Mouse (Mus musculus): ENCODE data around the gene Large1. TPM values are rescaled to one million over a fixed set of nuclear protein-coding genes. Genes with fewer than 3 reads are reported as not detected.

Gene Large1
- polyA plus RNA-seq, 1 experiment from 2014 or later: 13.4 TPM

- Histone ChIP-seq H3K9me3 (ENCODE audit: control insufficient read depth, low read length) (no peaks in the 10 kb centered on the region), H3K27me3 (ENCODE audit: control insufficient read depth, insufficient read depth, low read length) (no peaks in the 10 kb centered on the region), H3K9ac (ENCODE audit: low read depth, low read length) (no peak overlapping the region), H3K4me1 (replicated peaks; ENCODE audit: control insufficient read depth, insufficient read depth, low read length) (no peaks in the 10 kb centered on the region), H3K4me3 (ENCODE audit: low read depth, low read length) (no peak overlapping the region), H3K36me3 (ENCODE audit: control insufficient read depth, insufficient read depth, low read length) (no peaks in the 10 kb centered on the region), H3K27ac (ENCODE audit: low read depth, low read length) (no peak overlapping the region), H3K4me2 (replicated peaks; ENCODE audit: low read depth, low read length) (no peak overlapping the region)
- 97% methylated on average over 3 of the region's 3 CpGs for WGBS
- no peak for ATAC-seq (ENCODE audit: low FRiP score)
- DNase-seq (ENCODE audit: low spot score): no peak
These were observed 454.0 kb downstream of the Large1 start for GRCm38 (mm10) chr8:72899321-72899720.

GRCm38 (mm10) chr8:72883033-72883432, 470.3 kb downstream of the Large1 start:
- Histone ChIP-seq H3K9me3 (ENCODE audit: control insufficient read depth, low read length) (no peaks in the 10 kb centered on the region), H3K4me2 (replicated peaks; ENCODE audit: low read depth, low read length) (no peak overlapping the region), H3K27ac (ENCODE audit: low read depth, low read length) (no peak overlapping the region), H3K4me3 (ENCODE audit: low read depth, low read length) (no peak overlapping the region), H3K36me3 (ENCODE audit: control insufficient read depth, insufficient read depth, low read length) (no peaks in the 10 kb centered on the region), H3K9ac (ENCODE audit: low read depth, low read length) (no peak overlapping the region), H3K27me3 (ENCODE audit: control insufficient read depth, insufficient read depth, low read length) (no peaks in the 10 kb centered on the region), H3K4me1 (replicated peaks; ENCODE audit: control insufficient read depth, insufficient read depth, low read length) (no peaks in the 10 kb centered on the region)
- WGBS: 97% methylated on average over 2 of the region's 2 CpGs
- DNase-seq (ENCODE audit: low spot score) (no peak), ATAC-seq (ENCODE audit: low FRiP score) (no peak)

- 87% methylated on average over 2 of the region's 2 CpGs for WGBS
- Histone ChIP-seq H3K27me3 (ENCODE audit: control insufficient read depth, insufficient read depth, low read length) (no peaks in the 10 kb centered on the region), H3K4me2 (replicated peaks; ENCODE audit: low read depth, low read length) (no peak overlapping the region), H3K9me3 (ENCODE audit: control insufficient read depth, low read length) (no peaks in the 10 kb centered on the region), H3K4me3 (ENCODE audit: low read depth, low read length) (no peak overlapping the region), H3K27ac (ENCODE audit: low read depth, low read length) (no peak overlapping the region), H3K36me3 (ENCODE audit: control insufficient read depth, insufficient read depth, low read length) (no peaks in the 10 kb centered on the region), H3K9ac (ENCODE audit: low read depth, low read length) (no peak overlapping the region), H3K4me1 (replicated peaks; ENCODE audit: control insufficient read depth, insufficient read depth, low read length) (no peaks in the 10 kb centered on the region)
- DNase-seq (ENCODE audit: low spot score) (no peak), ATAC-seq (ENCODE audit: low FRiP score) (no peak)
These were observed 479.9 kb downstream of the Large1 start for GRCm38 (mm10) chr8:72873411-72873810.

- no peak for DNase-seq (ENCODE audit: low spot score)
- no peak overlapping the region for H3K4me2 ChIP-seq (replicated peaks; ENCODE audit: low read depth, low read length)
- no peak for ATAC-seq (ENCODE audit: low FRiP score)
- no peak overlapping the region for H3K4me3 ChIP-seq (ENCODE audit: low read depth, low read length)
- no peaks in the 10 kb centered on the region for H3K9me3 ChIP-seq (ENCODE audit: control insufficient read depth, low read length)
- H3K36me3 ChIP-seq (ENCODE audit: control insufficient read depth, insufficient read depth, low read length): no peaks in the 10 kb centered on the region
- H3K4me1 ChIP-seq (replicated peaks; ENCODE audit: control insufficient read depth, insufficient read depth, low read length): no peaks in the 10 kb centered on the region
- no peak overlapping the region for H3K9ac ChIP-seq (ENCODE audit: low read depth, low read length)
- no peaks in the 10 kb centered on the region for H3K27me3 ChIP-seq (ENCODE audit: control insufficient read depth, insufficient read depth, low read length)
- H3K27ac ChIP-seq (ENCODE audit: low read depth, low read length): no peak overlapping the region
These were observed 506.5 kb downstream of the Large1 start for GRCm38 (mm10) chr8:72846881-72847280.

GRCm38 (mm10) chr8:72835863-72836262, 517.5 kb downstream of the Large1 start:
- Histone ChIP-seq H3K4me3 (ENCODE audit: low read depth, low read length) (no peak overlapping the region), H3K9me3 (ENCODE audit: control insufficient read depth, low read length) (no peaks in the 10 kb centered on the region), H3K4me1 (replicated peaks; ENCODE audit: control insufficient read depth, insufficient read depth, low read length) (no peaks in the 10 kb centered on the region), H3K27ac (ENCODE audit: low read depth, low read length) (no peak overlapping the region), H3K36me3 (ENCODE audit: control insufficient read depth, insufficient read depth, low read length) (no peaks in the 10 kb centered on the region), H3K27me3 (ENCODE audit: control insufficient read depth, insufficient read depth, low read length) (no peaks in the 10 kb centered on the region), H3K9ac (ENCODE audit: low read depth, low read length) (no peak overlapping the region), H3K4me2 (replicated peaks; ENCODE audit: low read depth, low read length) (no peak overlapping the region)
- WGBS: 85% methylated on average over 4 of the region's 4 CpGs
- no peak for ATAC-seq (ENCODE audit: low FRiP score)
- no peak for DNase-seq (ENCODE audit: low spot score)

- 96% methylated on average over 2 of the region's 2 CpGs for WGBS
- Histone ChIP-seq H3K27me3 (ENCODE audit: control insufficient read depth, insufficient read depth, low read length) (no peaks in the 10 kb centered on the region), H3K4me3 (ENCODE audit: low read depth, low read length) (no peak overlapping the region), H3K9me3 (ENCODE audit: control insufficient read depth, low read length) (no peaks in the 10 kb centered on the region), H3K4me1 (replicated peaks; ENCODE audit: control insufficient read depth, insufficient read depth, low read length) (no peaks in the 10 kb centered on the region), H3K9ac (ENCODE audit: low read depth, low read length) (no peak overlapping the region), H3K27ac (ENCODE audit: low read depth, low read length) (no peak overlapping the region), H3K36me3 (ENCODE audit: control insufficient read depth, insufficient read depth, low read length) (no peaks in the 10 kb centered on the region), H3K4me2 (replicated peaks; ENCODE audit: low read depth, low read length) (no peak overlapping the region)
- ATAC-seq (ENCODE audit: low FRiP score) (no peak), DNase-seq (ENCODE audit: low spot score) (no peak)
These were observed 520.2 kb downstream of the Large1 start for GRCm38 (mm10) chr8:72833112-72833511.

GRCm38 (mm10) chr8:72832371-72832770, 521.0 kb downstream of the Large1 start:
- Histone ChIP-seq H3K4me1 (replicated peaks; ENCODE audit: control insufficient read depth, insufficient read depth, low read length) (no peaks in the 10 kb centered on the region), H3K4me3 (ENCODE audit: low read depth, low read length) (no peak overlapping the region), H3K9me3 (ENCODE audit: control insufficient read depth, low read length) (no peaks in the 10 kb centered on the region), H3K9ac (ENCODE audit: low read depth, low read length) (no peak overlapping the region), H3K36me3 (ENCODE audit: control insufficient read depth, insufficient read depth, low read length) (no peaks in the 10 kb centered on the region), H3K4me2 (replicated peaks; ENCODE audit: low read depth, low read length) (no peak overlapping the region), H3K27ac (ENCODE audit: low read depth, low read length) (no peak overlapping the region), H3K27me3 (ENCODE audit: control insufficient read depth, insufficient read depth, low read length) (no peaks in the 10 kb centered on the region)
- WGBS: 83% methylated on average over 1 of the region's 1 CpGs
- DNase-seq (ENCODE audit: low spot score) (no peak), ATAC-seq (ENCODE audit: low FRiP score) (no peak)

GRCm38 (mm10) chr8:72817655-72818349, 535.5 kb downstream of the Large1 start:
- H3K9ac ChIP-seq (ENCODE audit: low read depth, low read length): no peak overlapping the region
- 91% methylated on average over 5 of the region's 5 CpGs for WGBS
- H3K4me2 ChIP-seq (replicated peaks; ENCODE audit: low read depth, low read length): no peak overlapping the region
- no peaks in the 10 kb centered on the region for H3K36me3 ChIP-seq (ENCODE audit: control insufficient read depth, insufficient read depth, low read length)
- no peaks in the 10 kb centered on the region for H3K27me3 ChIP-seq (ENCODE audit: control insufficient read depth, insufficient read depth, low read length)
- H3K4me3 ChIP-seq (ENCODE audit: low read depth, low read length): no peak overlapping the region
- no peak for DNase-seq (ENCODE audit: low spot score)
- H3K4me1 ChIP-seq (replicated peaks; ENCODE audit: control insufficient read depth, insufficient read depth, low read length): no peaks in the 10 kb centered on the region
- ATAC-seq (ENCODE audit: low FRiP score): no peak
- no peaks in the 10 kb centered on the region for H3K9me3 ChIP-seq (ENCODE audit: control insufficient read depth, low read length)
- no peak overlapping the region for H3K27ac ChIP-seq (ENCODE audit: low read depth, low read length)

GRCm38 (mm10) chr8:72816679-72817078, 536.7 kb downstream of the Large1 start:
- H3K27me3 ChIP-seq (ENCODE audit: control insufficient read depth, insufficient read depth, low read length): no peaks in the 10 kb centered on the region
- no peaks in the 10 kb centered on the region for H3K9me3 ChIP-seq (ENCODE audit: control insufficient read depth, low read length)
- no peak overlapping the region for H3K27ac ChIP-seq (ENCODE audit: low read depth, low read length)
- no peak overlapping the region for H3K4me3 ChIP-seq (ENCODE audit: low read depth, low read length)
- H3K4me2 ChIP-seq (replicated peaks; ENCODE audit: low read depth, low read length): no peak overlapping the region
- H3K4me1 ChIP-seq (replicated peaks; ENCODE audit: control insufficient read depth, insufficient read depth, low read length): no peaks in the 10 kb centered on the region
- H3K9ac ChIP-seq (ENCODE audit: low read depth, low read length): no peak overlapping the region
- H3K36me3 ChIP-seq (ENCODE audit: control insufficient read depth, insufficient read depth, low read length): no peaks in the 10 kb centered on the region
- DNase-seq (ENCODE audit: low spot score) (no peak), ATAC-seq (ENCODE audit: low FRiP score) (no peak)

Data from hindbrain, embryonic 11.5 days (tissue).